Mouse (Mus musculus) embryonic facial prominence, embryonic 14.5 days (tissue): ENCODE measurements around the gene Pip5k1b. TPM values are rescaled to one million over a fixed set of nuclear protein-coding genes. Genes with fewer than 3 reads are reported as not detected.

Source experiments
- ATAC-seq: fragments of 200-750 bp; cut with Nextera tagmentation; 2 replicates; pipeline ENCODE4 v1.8.0; 2017; ENCODE audit warnings: low read depth, moderate number of reproducible peaks, moderate TSS enrichment
- DNase-seq: peaks from one replicate; pipeline ENCODE4 v3.0.0-alpha.2; 2015; ENCODE audit warnings: low spot score
- H3K27ac ChIP-seq: fragments of 300-500 bp; sonication (generic); replicated peaks from 2 replicates; pipeline ENCODE4 v1.5.1; 2014; ENCODE audit warnings: low read depth, mild to moderate bottlenecking, low read length, moderate library complexity
- H3K27me3 ChIP-seq: fragments of 300-500 bp; sonication (generic); replicated peaks from 2 replicates; pipeline ENCODE4 v1.6.1; 2014; ENCODE audit warnings: low read length; ENCODE audit not compliant: control insufficient read depth, insufficient read depth
- H3K36me3 ChIP-seq: fragments of 300-500 bp; sonication (generic); 2 replicates; pipeline ENCODE4 v1.6.1; 2014; ENCODE audit warnings: low read length, mixed read lengths; ENCODE audit not compliant: control insufficient read depth, insufficient read depth
- H3K4me1 ChIP-seq: fragments of 300-500 bp; sonication (generic); 2 replicates; pipeline ENCODE4 v1.6.1; 2014; ENCODE audit warnings: antibody characterized with exemption, low read length; ENCODE audit not compliant: control insufficient read depth, insufficient read depth
- H3K4me2 ChIP-seq: fragments of 300-500 bp; sonication (generic); 2 replicates; pipeline ENCODE4 v1.6.1; 2014; ENCODE audit warnings: low read depth, mild to moderate bottlenecking, low read length, moderate library complexity, mixed read lengths
- H3K4me3 ChIP-seq: fragments of 300-500 bp; sonication (generic); 2 replicates; pipeline ENCODE4 v1.5.1; 2014; ENCODE audit warnings: low read depth, mild to moderate bottlenecking, low read length
- H3K9ac ChIP-seq: fragments of 300-500 bp; sonication (generic); 2 replicates; pipeline ENCODE4 v1.6.1; 2014; ENCODE audit warnings: low read depth, mild to moderate bottlenecking, low read length, moderate library complexity, mixed read lengths
- H3K9me3 ChIP-seq: fragments of 300-500 bp; sonication (generic); 2 replicates; pipeline ENCODE4 v1.6.1; 2016; ENCODE audit warnings: low read length; ENCODE audit not compliant: control insufficient read depth
- WGBS: fragments of 180-500 bp; shearing (Covaris S2); extraction: QIAGEN DNeasy Blood & Tissue Kit; methylation state at CpG from one replicate; pipeline ENCODE4 v1.1.7; 2014; 5-methylcytosine and 5-hydroxymethylcytosine counted together
- polyA plus RNA-seq: library from polyadenylated mRNA; unstranded; fragments of >200 nt; fragmentation: Nextera tagmentation; extraction: Ambion mirVana; gene quantifications from 2 replicates; pipeline ENCODE4 v1.2.1, GENCODE M21; 2014

Gene Pip5k1b
- polyA plus RNA-seq, 1 experiment from 2014 or later = 1.6 TPM

DNA sequence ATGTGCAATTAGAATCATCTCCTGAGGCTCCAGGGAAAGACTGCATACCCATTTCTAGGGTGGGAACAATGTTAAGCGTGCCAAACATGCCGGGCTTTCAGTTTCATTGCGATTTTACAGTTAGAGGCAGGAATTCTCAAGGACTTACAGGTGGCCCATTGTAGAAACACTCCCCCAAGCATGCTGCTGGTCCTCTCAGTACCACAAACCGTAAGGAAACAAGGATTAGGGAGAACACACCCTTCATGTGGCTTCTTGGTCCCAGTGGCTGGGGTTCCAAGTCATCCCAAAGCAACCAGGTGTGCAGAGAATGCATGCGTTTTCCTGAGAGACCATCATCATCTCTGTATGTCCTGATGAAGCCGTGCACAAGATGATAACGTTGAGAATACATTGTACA, 4.9 kb downstream of the Pip5k1b start:
- no peaks in the 10 kb centered on the region for H3K9me3 ChIP-seq
- ATAC-seq = no peak
- no peak overlapping the region for H3K4me2 ChIP-seq
- H3K36me3 ChIP-seq = no peaks in the 10 kb centered on the region
- no peak overlapping the region for H3K4me3 ChIP-seq
- no peak overlapping the region for H3K9ac ChIP-seq
- WGBS = 76% methylated on average over 7 of the region's 7 CpGs
- no peak for DNase-seq
- H3K27me3 ChIP-seq = peaks cover 16% of the 10 kb centered on the region; the same call in 1 of the 2 replicates
- H3K4me1 ChIP-seq = peaks cover 7% of the 10 kb centered on the region
- no peak overlapping the region for H3K27ac ChIP-seq

DNA sequence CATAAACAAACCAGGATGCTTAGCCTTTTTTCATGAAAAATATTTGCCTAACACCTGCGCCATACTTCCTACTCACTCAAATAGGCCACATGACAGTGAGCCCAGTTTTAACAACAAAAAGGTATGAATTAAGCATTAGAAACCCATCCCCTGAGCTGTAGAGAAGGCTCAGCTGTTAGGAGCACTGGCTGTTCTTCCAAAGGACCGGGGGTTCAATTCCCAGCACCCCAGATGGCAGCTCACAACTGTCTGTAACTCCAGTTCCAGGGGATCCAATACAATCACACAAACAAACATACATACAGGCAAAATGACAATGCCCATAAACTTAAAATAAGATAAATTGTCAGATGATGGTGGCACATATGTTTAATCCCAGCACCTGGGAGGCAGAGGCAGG, 5.7 kb downstream of the Pip5k1b start:
- ATAC-seq (no peak), DNase-seq (no peak)
- WGBS = 93% methylated on average over 2 of the region's 2 CpGs

DNA sequence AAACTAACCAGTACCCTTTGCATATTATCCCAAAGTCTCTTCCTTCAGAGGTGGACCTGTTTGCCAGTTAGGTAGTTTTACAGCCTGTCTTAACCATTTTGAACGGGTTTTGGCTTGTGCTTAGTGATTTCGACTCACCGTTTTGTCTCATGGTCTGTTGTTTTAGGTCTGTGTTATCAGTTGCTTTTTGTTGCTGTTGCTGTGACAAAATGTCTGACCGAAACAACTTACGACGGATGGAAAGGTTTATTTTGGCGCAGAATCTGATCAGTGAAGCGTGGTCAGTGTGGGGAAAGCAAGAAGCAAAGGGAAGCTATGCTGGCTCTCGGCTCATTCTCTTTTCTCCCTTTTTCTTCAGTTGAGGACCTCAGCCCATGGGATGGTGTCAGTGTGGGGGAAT, 7.3 kb downstream of the Pip5k1b start:
- H3K4me1 ChIP-seq = no peaks in the 10 kb centered on the region
- H3K4me2 ChIP-seq = no peak overlapping the region
- no peak overlapping the region for H3K4me3 ChIP-seq
- H3K27ac ChIP-seq = no peak overlapping the region
- 96% methylated on average over 9 of the region's 9 CpGs for WGBS
- H3K36me3 ChIP-seq = no peaks in the 10 kb centered on the region
- DNase-seq = no peak
- no peak for ATAC-seq
- H3K9ac ChIP-seq = no peak overlapping the region
- no peaks in the 10 kb centered on the region for H3K9me3 ChIP-seq
- H3K27me3 ChIP-seq = no peaks in the 10 kb centered on the region

More for the DNA sequence above, 5.7 kb downstream of the Pip5k1b start:
- Histone ChIP-seq H3K4me3 (no peak overlapping the region), H3K9ac (no peak overlapping the region), H3K9me3 (no peaks in the 10 kb centered on the region), H3K4me1 (peaks cover 2% of the 10 kb centered on the region; the same call in 1 of the 2 replicates), H3K36me3 (no peaks in the 10 kb centered on the region), H3K27me3 (0 out of 2 replicates have a peak, but pooled peaks cover 11% of the 10 kb centered on the region), H3K4me2 (no peak overlapping the region), H3K27ac (no peak overlapping the region)

DNA sequence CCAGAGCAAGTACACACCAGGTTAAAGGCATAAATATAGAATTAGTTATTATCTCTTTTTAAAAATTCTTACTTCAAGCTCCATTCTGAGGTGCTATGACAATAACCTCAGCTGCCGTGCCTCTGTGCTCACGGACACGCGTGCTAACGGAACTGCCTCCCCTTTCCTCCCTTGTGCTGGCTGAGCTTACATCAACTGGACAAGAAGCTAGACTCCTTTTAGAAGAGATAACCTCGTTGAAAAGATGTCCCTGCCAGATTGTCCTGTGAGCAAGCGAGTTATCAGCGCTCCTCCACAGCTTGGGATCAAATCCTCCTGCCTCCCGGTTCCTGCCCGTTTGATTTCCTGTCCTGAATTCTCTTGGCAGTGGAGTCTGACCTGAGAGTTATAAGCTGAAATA, 9.5 kb downstream of the Pip5k1b start:
- Histone ChIP-seq H3K9ac (no peak overlapping the region), H3K4me1 (no peaks in the 10 kb centered on the region), H3K4me2 (no peak overlapping the region), H3K4me3 (no peak overlapping the region), H3K36me3 (no peaks in the 10 kb centered on the region), H3K27me3 (no peaks in the 10 kb centered on the region), H3K9me3 (no peaks in the 10 kb centered on the region), H3K27ac (no peak overlapping the region)
- DNase-seq (no peak), ATAC-seq (no peak)
- 82% methylated on average over 10 of the region's 10 CpGs for WGBS

DNA sequence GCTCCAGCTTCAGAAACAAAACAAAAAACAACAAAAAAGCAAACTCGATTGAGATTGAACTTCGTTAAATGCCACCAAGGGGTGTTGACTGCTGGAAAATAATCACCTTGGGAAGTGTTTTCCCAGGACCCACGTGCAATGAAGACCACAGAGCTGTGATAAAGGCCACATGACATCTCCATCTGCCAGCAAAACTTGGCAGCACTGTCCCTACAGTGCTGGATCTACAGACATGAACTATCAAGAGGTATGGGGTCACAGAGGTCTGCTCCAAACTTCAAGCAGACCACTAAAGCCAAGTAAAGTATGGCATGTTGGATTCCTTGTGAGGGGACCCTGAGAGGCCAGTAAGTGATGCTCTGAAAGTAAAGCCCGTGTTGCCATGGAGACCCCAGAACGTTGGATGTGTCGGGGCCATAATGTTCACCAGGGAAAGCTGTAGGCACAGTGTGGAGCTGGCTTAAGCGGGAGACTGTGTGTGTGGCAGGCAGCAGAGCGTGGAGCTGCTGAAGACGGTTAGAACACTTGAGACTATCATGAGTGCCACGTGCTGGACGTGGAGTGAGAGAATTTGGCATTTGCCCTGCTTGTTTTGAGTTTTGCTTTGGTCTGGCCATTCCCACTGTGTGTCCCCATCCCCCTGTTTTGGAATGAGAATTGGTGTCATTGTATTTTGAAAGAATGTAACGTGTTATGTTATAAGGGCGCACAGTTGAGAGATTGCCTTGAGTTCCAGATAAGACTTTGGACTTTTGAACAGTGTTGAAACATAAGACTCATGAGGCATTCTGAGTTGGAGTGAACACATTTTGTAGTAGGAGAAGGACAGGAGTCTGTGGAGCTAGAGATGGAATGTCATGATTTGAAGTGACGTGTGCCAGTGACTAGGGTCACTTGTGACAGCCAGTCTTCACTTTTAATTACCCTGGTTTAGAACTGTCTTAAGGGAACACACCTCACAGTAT, 12.0 kb downstream of the Pip5k1b start:
- 82% methylated on average over 14 of the region's 14 CpGs for WGBS
- no peak overlapping the region for H3K4me3 ChIP-seq
- no peak overlapping the region for H3K9ac ChIP-seq
- DNase-seq (no peak), ATAC-seq (no peak)
- no peak overlapping the region for H3K4me2 ChIP-seq
- H3K27ac ChIP-seq = no peak overlapping the region
- no peaks in the 10 kb centered on the region for H3K36me3 ChIP-seq
- H3K27me3 ChIP-seq = no peaks in the 10 kb centered on the region
- no peaks in the 10 kb centered on the region for H3K9me3 ChIP-seq
- no peaks in the 10 kb centered on the region for H3K4me1 ChIP-seq

DNA sequence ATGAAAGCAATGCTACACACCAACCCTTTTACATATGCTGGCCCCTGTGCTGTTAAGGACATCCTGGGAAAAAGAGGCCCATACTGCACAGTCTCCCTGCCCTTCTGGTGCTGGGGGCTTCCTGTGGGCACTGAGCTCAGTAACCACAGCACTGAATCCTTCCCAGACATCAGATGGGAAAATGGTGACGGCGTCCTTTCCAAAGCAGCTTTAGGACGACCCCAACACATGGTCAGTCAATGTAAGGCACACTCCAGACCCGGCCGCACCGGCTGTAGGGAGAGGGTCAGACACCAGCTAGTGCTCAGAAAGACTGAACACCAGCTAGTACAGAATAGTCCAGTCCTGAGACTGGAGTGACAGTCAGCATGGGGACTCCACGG, 13.4 kb downstream of the Pip5k1b start:
- no peak overlapping the region for H3K4me3 ChIP-seq
- H3K4me1 ChIP-seq = no peaks in the 10 kb centered on the region
- no peaks in the 10 kb centered on the region for H3K36me3 ChIP-seq
- H3K27ac ChIP-seq = no peak overlapping the region
- no peak overlapping the region for H3K4me2 ChIP-seq
- H3K27me3 ChIP-seq = no peaks in the 10 kb centered on the region
- no peak overlapping the region for H3K9ac ChIP-seq
- no peak for DNase-seq
- no peaks in the 10 kb centered on the region for H3K9me3 ChIP-seq
- 90% methylated on average over 7 of the region's 7 CpGs for WGBS
- no peak for ATAC-seq

DNA sequence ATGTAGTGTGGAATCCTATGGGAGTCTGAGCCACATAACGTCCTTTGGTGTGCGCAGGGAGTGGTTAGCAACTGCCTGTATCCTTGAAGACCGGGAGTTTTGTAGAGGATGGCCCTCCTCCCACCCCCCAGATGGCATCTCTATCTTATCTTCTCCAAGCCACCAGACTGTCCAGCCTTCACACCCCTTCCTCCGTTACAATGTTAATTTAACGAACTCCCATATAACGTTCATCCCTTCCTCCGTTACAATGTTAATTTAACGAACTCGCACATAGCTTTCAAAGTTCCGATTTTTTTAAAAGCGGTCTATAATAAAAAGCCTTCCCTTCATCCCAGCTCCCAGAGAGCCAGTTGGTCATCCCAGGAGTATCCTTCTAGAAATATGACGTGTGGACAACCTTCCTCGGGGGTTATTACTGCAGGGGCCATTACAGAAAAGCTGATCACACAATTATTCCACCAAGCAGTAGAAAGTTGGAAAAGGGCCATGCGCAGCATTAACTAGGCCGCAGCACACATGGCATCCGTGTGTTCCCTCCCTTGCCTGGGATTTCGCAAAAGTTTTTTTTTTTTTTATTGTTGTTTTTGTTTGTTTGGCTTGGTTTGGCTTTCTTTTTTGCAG, 13.9 kb downstream of the Pip5k1b start:
- Histone ChIP-seq H3K36me3 (no peaks in the 10 kb centered on the region), H3K4me1 (no peaks in the 10 kb centered on the region), H3K27ac (no peak overlapping the region), H3K27me3 (no peaks in the 10 kb centered on the region), H3K4me3 (no peak overlapping the region), H3K4me2 (no peak overlapping the region), H3K9ac (no peak overlapping the region), H3K9me3 (no peaks in the 10 kb centered on the region)
- no peak for ATAC-seq
- 88% methylated on average over 17 of the region's 17 CpGs for WGBS
- no peak for DNase-seq

DNA sequence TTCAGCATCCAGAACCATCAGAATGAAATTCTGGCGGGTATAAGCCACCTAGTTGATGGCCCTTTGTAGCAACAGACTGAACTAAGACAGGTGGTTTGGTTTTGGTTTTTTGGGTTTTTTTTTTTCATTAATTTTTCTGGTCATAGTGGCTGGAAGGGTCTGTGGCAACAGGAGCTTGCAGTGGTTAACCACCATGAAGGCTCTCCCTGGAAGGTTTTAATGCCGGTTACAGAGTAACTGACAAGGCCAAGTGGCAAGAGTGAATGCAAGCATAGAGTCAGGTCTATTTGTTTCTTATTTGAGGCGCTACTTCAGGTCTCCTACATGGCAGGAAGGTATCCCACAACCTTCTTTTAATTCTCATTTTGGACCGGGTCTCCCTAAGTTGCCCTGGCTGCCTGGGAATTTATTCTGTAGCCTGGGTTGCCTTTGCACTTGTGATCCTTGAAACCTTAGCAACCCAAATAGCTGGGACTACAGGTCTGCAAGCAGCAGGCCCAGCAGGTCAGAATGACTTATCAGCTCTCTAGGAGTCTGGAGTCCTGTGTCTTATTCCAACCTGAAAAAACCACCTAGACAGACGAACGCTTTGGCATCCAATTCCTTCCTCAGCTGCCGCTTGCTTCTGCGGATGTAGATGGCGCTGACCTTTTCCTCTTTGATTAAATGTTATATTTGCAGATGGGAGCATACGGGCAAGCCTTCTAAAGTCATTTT, 14.6 kb downstream of the Pip5k1b start:
- Histone ChIP-seq H3K9me3 (no peaks in the 10 kb centered on the region), H3K27me3 (no peaks in the 10 kb centered on the region), H3K27ac (no peak overlapping the region), H3K4me1 (no peaks in the 10 kb centered on the region), H3K36me3 (no peaks in the 10 kb centered on the region), H3K4me3 (no peak overlapping the region), H3K9ac (no peak overlapping the region), H3K4me2 (no peak overlapping the region)
- 87% methylated on average over 10 of the region's 10 CpGs for WGBS
- ATAC-seq = no peak
- DNase-seq = no peak
